Mouse (Mus musculus): Measurements from ENCODE around the gene Ust. TPM values are rescaled to one million over a fixed set of nuclear protein-coding genes. Genes with fewer than 3 reads are reported as not detected.
A peak's percentile ranks its signal among the peaks of the same experiment; 100 is the strongest.

Ust gene
- polyA plus RNA-seq, 1 experiment from 2014 or later, result 10.8 TPM

- Histone ChIP-seq H3K9ac (ENCODE audit: low read depth, low read length) (no peak overlapping the region), H3K4me3 (ENCODE audit: low read depth, low read length) (no peak overlapping the region), H3K36me3 (ENCODE audit: control insufficient read depth, insufficient read depth, low read length) (no peaks in the 10 kb centered on the region; the same call in 1 of the 2 replicates), H3K27ac (replicated peaks; ENCODE audit: low read depth, low read length) (no peak overlapping the region), H3K4me2 (ENCODE audit: low read depth, low read length) (no peak overlapping the region), H3K27me3 (replicated peaks; ENCODE audit: control insufficient read depth, insufficient read depth, low read length) (no peaks in the 10 kb centered on the region), H3K9me3 (ENCODE audit: control insufficient read depth, low read length) (no peaks in the 10 kb centered on the region), H3K4me1 (ENCODE audit: control insufficient read depth, insufficient read depth, low read length) (no peaks in the 10 kb centered on the region; the same call in 1 of the 2 replicates)
- 87% methylated on average over 1 of the region's 1 CpGs for WGBS
- ATAC-seq (ENCODE audit: low read depth) (no peak), DNase-seq (ENCODE audit: low spot score) (no peak)
Observed at GRCm38 (mm10) chr10:8299166-8299565, 219.5 kb downstream of the Ust start.

- no peaks in the 10 kb centered on the region; the same call in 1 of the 2 replicates for H3K4me1 ChIP-seq (ENCODE audit: control insufficient read depth, insufficient read depth, low read length)
- H3K4me2 ChIP-seq (ENCODE audit: low read depth, low read length), result no peak overlapping the region
- no peaks in the 10 kb centered on the region for H3K9me3 ChIP-seq (ENCODE audit: control insufficient read depth, low read length)
- ATAC-seq (ENCODE audit: low read depth) (peak; percentile 62), DNase-seq (ENCODE audit: low spot score) (peak; percentile 59)
- WGBS, result 52% methylated on average over 2 of the region's 2 CpGs
- no peak overlapping the region for H3K4me3 ChIP-seq (ENCODE audit: low read depth, low read length)
- no peaks in the 10 kb centered on the region; the same call in 1 of the 2 replicates for H3K36me3 ChIP-seq (ENCODE audit: control insufficient read depth, insufficient read depth, low read length)
- H3K9ac ChIP-seq (ENCODE audit: low read depth, low read length), result no peak overlapping the region
- H3K27me3 ChIP-seq (replicated peaks; ENCODE audit: control insufficient read depth, insufficient read depth, low read length), result no peaks in the 10 kb centered on the region
- no peak overlapping the region for H3K27ac ChIP-seq (replicated peaks; ENCODE audit: low read depth, low read length)
Observed at GRCm38 (mm10) chr10:8297214-8297613, 221.4 kb downstream of the Ust start.

- no peak overlapping the region for H3K4me3 ChIP-seq (ENCODE audit: low read depth, low read length)
- H3K36me3 ChIP-seq (ENCODE audit: control insufficient read depth, insufficient read depth, low read length), result no peaks in the 10 kb centered on the region
- DNase-seq (ENCODE audit: low spot score) (no peak), ATAC-seq (ENCODE audit: low read depth) (no peak)
- H3K27ac ChIP-seq (replicated peaks; ENCODE audit: low read depth, low read length), result no peak overlapping the region
- H3K4me1 ChIP-seq (ENCODE audit: control insufficient read depth, insufficient read depth, low read length), result no peaks in the 10 kb centered on the region
- no peaks in the 10 kb centered on the region for H3K27me3 ChIP-seq (replicated peaks; ENCODE audit: control insufficient read depth, insufficient read depth, low read length)
- no peaks in the 10 kb centered on the region for H3K9me3 ChIP-seq (ENCODE audit: control insufficient read depth, low read length)
- no peak overlapping the region for H3K9ac ChIP-seq (ENCODE audit: low read depth, low read length)
- H3K4me2 ChIP-seq (ENCODE audit: low read depth, low read length), result no peak overlapping the region
- WGBS, result 51% methylated on average over 5 of the region's 5 CpGs
Observed at GRCm38 (mm10) chr10:8290661-8291060, 228.0 kb downstream of the Ust start.

GRCm38 (mm10) chr10:8287350-8287791 lies 231.3 kb downstream of the Ust start:
- Histone ChIP-seq H3K4me2 (ENCODE audit: low read depth, low read length) (no peak overlapping the region), H3K36me3 (ENCODE audit: control insufficient read depth, insufficient read depth, low read length) (no peaks in the 10 kb centered on the region), H3K27me3 (replicated peaks; ENCODE audit: control insufficient read depth, insufficient read depth, low read length) (no peaks in the 10 kb centered on the region), H3K27ac (replicated peaks; ENCODE audit: low read depth, low read length) (no peak overlapping the region), H3K4me3 (ENCODE audit: low read depth, low read length) (no peak overlapping the region), H3K4me1 (ENCODE audit: control insufficient read depth, insufficient read depth, low read length) (no peaks in the 10 kb centered on the region), H3K9ac (ENCODE audit: low read depth, low read length) (no peak overlapping the region), H3K9me3 (ENCODE audit: control insufficient read depth, low read length) (0 out of 2 replicates have a peak, but pooled peaks cover 5% of the 10 kb centered on the region)
- ATAC-seq (ENCODE audit: low read depth) (peak; percentile 84), DNase-seq (ENCODE audit: low spot score) (peak; percentile 65)
- WGBS, result 10% methylated on average over 6 of the region's 6 CpGs

GRCm38 (mm10) chr10:8283991-8284390 lies 234.6 kb downstream of the Ust start:
- no peak overlapping the region for H3K4me2 ChIP-seq (ENCODE audit: low read depth, low read length)
- 89% methylated on average over 3 of the region's 3 CpGs for WGBS
- H3K27ac ChIP-seq (replicated peaks; ENCODE audit: low read depth, low read length), result no peak overlapping the region
- DNase-seq (ENCODE audit: low spot score) (no peak), ATAC-seq (ENCODE audit: low read depth) (no peak)
- H3K9ac ChIP-seq (ENCODE audit: low read depth, low read length), result no peak overlapping the region
- H3K4me3 ChIP-seq (ENCODE audit: low read depth, low read length), result no peak overlapping the region
- H3K9me3 ChIP-seq (ENCODE audit: control insufficient read depth, low read length), result 0 out of 2 replicates have a peak, but pooled peaks cover 5% of the 10 kb centered on the region
- no peaks in the 10 kb centered on the region for H3K27me3 ChIP-seq (replicated peaks; ENCODE audit: control insufficient read depth, insufficient read depth, low read length)
- no peaks in the 10 kb centered on the region for H3K4me1 ChIP-seq (ENCODE audit: control insufficient read depth, insufficient read depth, low read length)
- no peaks in the 10 kb centered on the region for H3K36me3 ChIP-seq (ENCODE audit: control insufficient read depth, insufficient read depth, low read length)

GRCm38 (mm10) chr10:8277094-8277493 lies 241.5 kb downstream of the Ust start:
- H3K9me3 ChIP-seq (ENCODE audit: control insufficient read depth, low read length), result no peaks in the 10 kb centered on the region

GRCm38 (mm10) chr10:8269681-8270080 lies 248.9 kb downstream of the Ust start:
- no peak overlapping the region for H3K4me2 ChIP-seq (ENCODE audit: low read depth, low read length)
- DNase-seq (ENCODE audit: low spot score) (no peak), ATAC-seq (ENCODE audit: low read depth) (no peak)
- no peaks in the 10 kb centered on the region for H3K27me3 ChIP-seq (replicated peaks; ENCODE audit: control insufficient read depth, insufficient read depth, low read length)
- H3K27ac ChIP-seq (replicated peaks; ENCODE audit: low read depth, low read length), result no peak overlapping the region
- H3K4me3 ChIP-seq (ENCODE audit: low read depth, low read length), result no peak overlapping the region
- H3K9me3 ChIP-seq (ENCODE audit: control insufficient read depth, low read length), result no peaks in the 10 kb centered on the region
- H3K36me3 ChIP-seq (ENCODE audit: control insufficient read depth, insufficient read depth, low read length), result no peaks in the 10 kb centered on the region
- 84% methylated on average over 4 of the region's 4 CpGs for WGBS
- H3K9ac ChIP-seq (ENCODE audit: low read depth, low read length), result no peak overlapping the region
- H3K4me1 ChIP-seq (ENCODE audit: control insufficient read depth, insufficient read depth, low read length), result no peaks in the 10 kb centered on the region

More at GRCm38 (mm10) chr10:8277094-8277493, 241.5 kb downstream of the Ust start:
- no peak overlapping the region for H3K4me3 ChIP-seq (ENCODE audit: low read depth, low read length)
- no peaks in the 10 kb centered on the region for H3K4me1 ChIP-seq (ENCODE audit: control insufficient read depth, insufficient read depth, low read length)
- no peak for ATAC-seq (ENCODE audit: low read depth)
- no peaks in the 10 kb centered on the region for H3K27me3 ChIP-seq (replicated peaks; ENCODE audit: control insufficient read depth, insufficient read depth, low read length)
- H3K4me2 ChIP-seq (ENCODE audit: low read depth, low read length), result no peak overlapping the region
- DNase-seq (ENCODE audit: low spot score), result no peak
- H3K27ac ChIP-seq (replicated peaks; ENCODE audit: low read depth, low read length), result no peak overlapping the region
- WGBS, result 79% methylated on average over 5 of the region's 5 CpGs
- H3K9ac ChIP-seq (ENCODE audit: low read depth, low read length), result no peak overlapping the region
- no peaks in the 10 kb centered on the region for H3K36me3 ChIP-seq (ENCODE audit: control insufficient read depth, insufficient read depth, low read length)

GRCm38 (mm10) chr10:8259716-8260115 lies 258.9 kb downstream of the Ust start:
- Histone ChIP-seq H3K36me3 (ENCODE audit: control insufficient read depth, insufficient read depth, low read length) (no peaks in the 10 kb centered on the region), H3K27me3 (replicated peaks; ENCODE audit: control insufficient read depth, insufficient read depth, low read length) (no peaks in the 10 kb centered on the region), H3K27ac (replicated peaks; ENCODE audit: low read depth, low read length) (no peak overlapping the region), H3K4me3 (ENCODE audit: low read depth, low read length) (no peak overlapping the region), H3K9me3 (ENCODE audit: control insufficient read depth, low read length) (no peaks in the 10 kb centered on the region), H3K4me2 (ENCODE audit: low read depth, low read length) (no peak overlapping the region), H3K9ac (ENCODE audit: low read depth, low read length) (no peak overlapping the region), H3K4me1 (ENCODE audit: control insufficient read depth, insufficient read depth, low read length) (no peaks in the 10 kb centered on the region)
- WGBS, result 39% methylated on average over 4 of the region's 4 CpGs
- peak; percentile 19 for DNase-seq (ENCODE audit: low spot score)
- no peak for ATAC-seq (ENCODE audit: low read depth)

GRCm38 (mm10) chr10:8250005-8250404 lies 268.6 kb downstream of the Ust start:
- no peak overlapping the region for H3K4me3 ChIP-seq (ENCODE audit: low read depth, low read length)
- no peaks in the 10 kb centered on the region for H3K27me3 ChIP-seq (replicated peaks; ENCODE audit: control insufficient read depth, insufficient read depth, low read length)
- H3K9me3 ChIP-seq (ENCODE audit: control insufficient read depth, low read length), result no peaks in the 10 kb centered on the region
- no peaks in the 10 kb centered on the region for H3K36me3 ChIP-seq (ENCODE audit: control insufficient read depth, insufficient read depth, low read length)
- no peak overlapping the region for H3K27ac ChIP-seq (replicated peaks; ENCODE audit: low read depth, low read length)
- DNase-seq (ENCODE audit: low spot score), result no peak
- WGBS, result 91% methylated on average over 3 of the region's 3 CpGs
- H3K4me2 ChIP-seq (ENCODE audit: low read depth, low read length), result no peak overlapping the region
- H3K9ac ChIP-seq (ENCODE audit: low read depth, low read length), result no peak overlapping the region
- H3K4me1 ChIP-seq (ENCODE audit: control insufficient read depth, insufficient read depth, low read length), result no peaks in the 10 kb centered on the region
- ATAC-seq (ENCODE audit: low read depth), result no peak
